Mouse (Mus musculus): ENCODE results near the gene Gjd2. TPM values are rescaled to one million over a fixed set of nuclear protein-coding genes. Genes with fewer than 3 reads are reported as not detected.

The Gjd2 gene
- polyA plus RNA-seq, 1 experiment from 2014 or later, result not detected

DNA sequence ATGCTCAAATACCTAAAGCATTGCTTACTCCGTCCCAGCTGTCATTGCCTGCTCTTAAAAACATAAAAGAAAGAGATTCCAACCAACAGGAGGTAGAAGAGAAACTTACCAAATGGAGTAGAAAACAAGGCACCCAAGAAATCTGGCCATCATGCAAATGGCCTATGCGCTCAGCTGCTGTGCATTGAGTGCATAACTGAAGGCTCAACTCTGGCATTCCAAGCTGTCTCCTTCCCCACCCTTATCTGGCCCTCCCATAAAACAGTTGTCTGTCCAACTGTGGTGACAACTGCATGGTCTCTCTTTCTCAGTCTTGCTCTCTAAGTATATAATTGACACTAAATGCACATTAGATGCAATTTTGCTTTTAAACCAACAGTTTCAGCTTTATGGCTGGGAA is 28.5 kb downstream of the Gjd2 start:
- no peaks in the 10 kb centered on the region for H3K27me3 ChIP-seq (ENCODE audit: control insufficient read depth, insufficient read depth, low read depth, low read length)
- no peak overlapping the region for H3K4me2 ChIP-seq (ENCODE audit: low read depth, low read length)
- no peaks in the 10 kb centered on the region for H3K36me3 ChIP-seq (ENCODE audit: control insufficient read depth, insufficient read depth)
- H3K4me1 ChIP-seq (ENCODE audit: control insufficient read depth, low read depth, low read length), result no peaks in the 10 kb centered on the region
- H3K4me3 ChIP-seq (ENCODE audit: low read depth, low read length), result no peak overlapping the region
- no peak for ATAC-seq (ENCODE audit: low read depth)
- 65% methylated on average over 2 of the region's 2 CpGs for WGBS (ENCODE audit: insufficient replicate concordance)
- H3K9me3 ChIP-seq (replicated peaks; ENCODE audit: control insufficient read depth, low read length), result no peaks in the 10 kb centered on the region
- no peak overlapping the region for H3K9ac ChIP-seq (ENCODE audit: low read depth, low read length)
- H3K27ac ChIP-seq (ENCODE audit: low read length), result no peak overlapping the region

DNA sequence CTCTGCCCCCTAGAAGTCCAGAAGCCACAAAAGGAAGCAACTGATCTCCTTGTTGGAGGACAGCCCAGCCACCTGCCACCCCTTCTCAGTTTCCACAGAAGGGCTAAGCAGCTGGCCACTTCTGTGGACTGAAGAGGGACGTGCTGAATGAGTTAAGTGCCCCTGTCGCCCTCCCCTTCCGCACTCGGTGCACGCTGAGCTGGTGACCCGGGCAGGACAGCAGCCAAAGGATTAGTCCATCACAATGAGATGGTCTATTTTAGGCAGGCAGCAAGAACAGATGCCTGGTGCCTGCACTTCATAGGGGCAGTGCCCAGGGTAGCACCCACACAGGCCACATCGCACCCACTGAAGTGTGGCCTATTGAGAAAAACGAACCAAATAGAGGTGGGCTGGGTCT is 32.8 kb downstream of the Gjd2 start:
- Histone ChIP-seq H3K27ac (ENCODE audit: low read length) (no peak overlapping the region), H3K9me3 (replicated peaks; ENCODE audit: control insufficient read depth, low read length) (no peaks in the 10 kb centered on the region), H3K9ac (ENCODE audit: low read depth, low read length) (no peak overlapping the region), H3K4me2 (ENCODE audit: low read depth, low read length) (no peak overlapping the region), H3K36me3 (ENCODE audit: control insufficient read depth, insufficient read depth) (no peaks in the 10 kb centered on the region), H3K27me3 (ENCODE audit: control insufficient read depth, insufficient read depth, low read depth, low read length) (no peaks in the 10 kb centered on the region), H3K4me3 (ENCODE audit: low read depth, low read length) (no peak overlapping the region), H3K4me1 (ENCODE audit: control insufficient read depth, low read depth, low read length) (no peaks in the 10 kb centered on the region)
- 70% methylated on average over 8 of the region's 8 CpGs for WGBS (ENCODE audit: insufficient replicate concordance)
- no peak for ATAC-seq (ENCODE audit: low read depth)

DNA sequence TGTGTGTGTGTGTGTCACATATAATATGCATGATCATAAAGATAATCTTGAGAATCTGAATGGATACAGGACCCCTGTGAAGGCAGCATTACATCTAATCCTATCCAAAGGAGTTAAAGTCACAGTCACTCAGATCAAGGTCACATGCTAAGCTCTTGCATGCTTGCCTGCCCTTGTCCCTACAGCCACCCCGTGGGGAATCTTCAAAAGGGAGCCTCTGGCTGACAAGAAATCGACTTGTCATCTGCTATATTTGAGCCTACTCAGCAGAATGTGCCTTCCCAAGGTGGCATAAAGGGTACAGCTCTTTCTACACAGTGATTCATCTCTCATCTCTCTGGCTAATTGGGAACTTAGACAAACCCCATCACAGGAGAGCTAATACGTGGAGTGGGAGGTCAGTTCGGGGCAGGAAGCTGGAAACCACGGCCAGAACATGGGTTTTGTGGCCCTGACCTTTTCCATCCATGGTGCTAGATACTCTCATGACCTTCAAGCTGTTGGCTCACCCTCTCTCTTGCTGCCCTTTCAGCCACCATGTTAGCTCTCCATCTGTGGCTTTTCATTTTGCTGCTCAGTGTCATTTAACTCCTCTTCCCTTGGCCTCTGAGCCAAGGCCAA is 35.2 kb downstream of the Gjd2 start:
- Histone ChIP-seq H3K27me3 (ENCODE audit: control insufficient read depth, insufficient read depth, low read depth, low read length) (no peaks in the 10 kb centered on the region), H3K4me2 (ENCODE audit: low read depth, low read length) (no peak overlapping the region), H3K9me3 (replicated peaks; ENCODE audit: control insufficient read depth, low read length) (no peaks in the 10 kb centered on the region), H3K36me3 (ENCODE audit: control insufficient read depth, insufficient read depth) (no peaks in the 10 kb centered on the region), H3K4me1 (ENCODE audit: control insufficient read depth, low read depth, low read length) (no peaks in the 10 kb centered on the region), H3K27ac (ENCODE audit: low read length) (no peak overlapping the region), H3K9ac (ENCODE audit: low read depth, low read length) (no peak overlapping the region), H3K4me3 (ENCODE audit: low read depth, low read length) (no peak overlapping the region)
- no peak for ATAC-seq (ENCODE audit: low read depth)
- WGBS (ENCODE audit: insufficient replicate concordance), result 45% methylated on average over 5 of the region's 5 CpGs

DNA sequence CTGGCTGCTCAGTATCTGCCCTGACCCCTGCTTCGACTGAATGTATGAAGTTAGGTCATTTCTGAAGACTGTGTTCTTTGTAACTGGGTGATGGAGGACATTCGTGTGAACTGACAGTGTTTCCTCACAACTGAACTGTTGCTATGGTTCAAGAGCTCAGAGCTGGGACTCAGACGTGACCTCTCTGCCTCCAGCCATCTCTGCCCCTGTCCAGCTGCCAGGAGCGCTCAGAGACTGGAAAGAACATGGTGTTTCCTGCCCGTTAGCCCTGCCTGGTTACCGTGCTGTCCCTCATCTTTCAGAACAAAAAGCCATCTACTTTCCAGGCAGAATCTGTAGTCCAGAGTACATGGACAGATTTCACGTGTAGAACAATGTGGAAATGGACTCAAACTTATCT is 39.5 kb downstream of the Gjd2 start:
- Histone ChIP-seq H3K4me2 (ENCODE audit: low read depth, low read length) (no peak overlapping the region), H3K27ac (ENCODE audit: low read length) (no peak overlapping the region), H3K9me3 (replicated peaks; ENCODE audit: control insufficient read depth, low read length) (no peaks in the 10 kb centered on the region), H3K36me3 (ENCODE audit: control insufficient read depth, insufficient read depth) (no peaks in the 10 kb centered on the region), H3K4me1 (ENCODE audit: control insufficient read depth, low read depth, low read length) (no peaks in the 10 kb centered on the region), H3K27me3 (ENCODE audit: control insufficient read depth, insufficient read depth, low read depth, low read length) (no peaks in the 10 kb centered on the region), H3K9ac (ENCODE audit: low read depth, low read length) (no peak overlapping the region), H3K4me3 (ENCODE audit: low read depth, low read length) (no peak overlapping the region)
- ATAC-seq (ENCODE audit: low read depth), result no peak
- WGBS (ENCODE audit: insufficient replicate concordance), result 58% methylated on average over 7 of the region's 7 CpGs

DNA sequence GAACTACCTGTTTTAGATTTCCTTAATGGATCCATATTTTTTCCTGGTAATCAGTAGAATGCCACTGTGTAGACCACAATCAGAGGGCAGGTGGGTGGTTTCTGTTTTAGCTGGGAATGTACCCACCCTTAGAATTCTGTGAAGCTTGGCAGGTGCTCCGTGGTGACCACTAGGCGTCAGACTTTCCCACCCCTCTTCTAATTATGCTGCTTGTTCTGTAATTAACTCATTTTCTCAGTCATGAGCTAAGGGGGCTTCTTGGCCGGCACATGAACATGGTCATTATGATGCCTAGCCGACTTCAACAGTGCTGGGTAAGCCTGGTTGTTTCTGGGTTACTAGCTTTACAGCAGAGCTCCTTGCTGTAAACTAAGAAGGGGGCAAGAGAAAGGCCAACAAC is 47.0 kb downstream of the Gjd2 start:
- no peaks in the 10 kb centered on the region for H3K9me3 ChIP-seq (replicated peaks; ENCODE audit: control insufficient read depth, low read length)
- no peak overlapping the region for H3K9ac ChIP-seq (ENCODE audit: low read depth, low read length)
- WGBS (ENCODE audit: insufficient replicate concordance), result 23% methylated on average over 4 of the region's 4 CpGs
- H3K4me3 ChIP-seq (ENCODE audit: low read depth, low read length), result no peak overlapping the region
- no peaks in the 10 kb centered on the region for H3K4me1 ChIP-seq (ENCODE audit: control insufficient read depth, low read depth, low read length)
- no peaks in the 10 kb centered on the region for H3K27me3 ChIP-seq (ENCODE audit: control insufficient read depth, insufficient read depth, low read depth, low read length)
- no peak overlapping the region for H3K27ac ChIP-seq (ENCODE audit: low read length)
- H3K4me2 ChIP-seq (ENCODE audit: low read depth, low read length), result no peak overlapping the region
- no peak for ATAC-seq (ENCODE audit: low read depth)
- H3K36me3 ChIP-seq (ENCODE audit: control insufficient read depth, insufficient read depth), result no peaks in the 10 kb centered on the region

Other genes starting within 250 kb of the Gjd2 start
- gene Scg5, start 184.5 kb downstream of the Gjd2 start, polyA plus RNA-seq (2015; fragmentation: Nextera tagmentation; extraction: Ambion mirVana), result 0.20 TPM in 1 of 2 replicates, not detected in the other
- gene Arhgap11a, start 165.0 kb downstream of the Gjd2 start, polyA plus RNA-seq (2015; fragmentation: Nextera tagmentation; extraction: Ambion mirVana), result 17.0 and 17.7 TPM in 2 replicates
- gene Actc1, start 39.9 kb upstream of the Gjd2 start, polyA plus RNA-seq (2015; fragmentation: Nextera tagmentation; extraction: Ambion mirVana), result 36.4 and 80.5 TPM in 2 replicates
- gene Aqr, start 173.4 kb upstream of the Gjd2 start, polyA plus RNA-seq (2015; fragmentation: Nextera tagmentation; extraction: Ambion mirVana), result 16.3 and 16.5 TPM in 2 replicates
- 0.97 and 1.1 TPM in 2 replicates for gene Zfp770, start 187.8 kb upstream of the Gjd2 start, polyA plus RNA-seq (2015; fragmentation: Nextera tagmentation; extraction: Ambion mirVana)